Mouse (Mus musculus) megakaryocyte-erythroid progenitor cell, adult 5-6 weeks (primary cell): Measurements from ENCODE around the gene Zfp11. TPM values are rescaled to one million over a fixed set of nuclear protein-coding genes. Genes with fewer than 3 reads are reported as not detected.
A peak's percentile ranks its signal among the peaks of the same experiment; 100 is the strongest.
"Not testable (repeated sequence)": the region's sequence is repeated elsewhere in the genome, so short reads cannot be mapped to it uniquely, and the experiment has no call there.

Experiments
- ATAC-seq: replicated peaks from 2 replicates; pipeline ENCODE4 v1.8.0; 2016; ENCODE audit warnings: mild to moderate bottlenecking, inconsistent platforms; ENCODE audit not compliant: severe bottlenecking, poor library complexity, low FRiP score, low TSS enrichment
- total RNA-seq, 2 experiments: library from RNA; stranded (forward) in 1 of 2; stranded (reverse) in 1 of 2; fragments of 200-1000, 215-1000 nt in 1 of 2; fragments of >200 nt in 1 of 2; fragmentation: Nextera tagmentation in 1 of 2; gene quantifications; 2 replicates each; pipeline ENCODE4 v1.2.3; 2014 to 2017

Zfp11 gene
- total RNA-seq, 2 experiments from 2014 or later, result 2.6 to 6.2 TPM

DNA sequence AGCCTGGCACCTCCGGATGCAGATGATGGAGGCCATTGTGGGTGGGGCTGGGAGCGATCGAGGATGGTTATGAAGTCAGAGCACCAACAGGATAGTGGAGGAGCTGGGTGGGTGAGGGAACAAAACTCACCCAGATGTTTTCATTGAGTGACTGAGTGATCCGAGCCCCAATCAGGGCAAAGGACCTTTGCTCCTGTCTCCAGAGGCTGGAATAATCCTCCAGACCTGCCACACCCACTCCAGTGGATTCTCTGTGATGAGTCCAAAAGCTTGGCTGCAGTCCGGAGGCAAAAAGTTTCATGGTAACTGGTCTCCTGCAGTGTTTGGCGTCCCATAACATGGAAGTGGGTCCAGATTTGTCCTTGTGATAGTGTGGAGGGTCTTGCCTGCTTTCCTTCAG lies 43.8 kb downstream of the Zfp11 start:
- ATAC-seq, result no peak

DNA sequence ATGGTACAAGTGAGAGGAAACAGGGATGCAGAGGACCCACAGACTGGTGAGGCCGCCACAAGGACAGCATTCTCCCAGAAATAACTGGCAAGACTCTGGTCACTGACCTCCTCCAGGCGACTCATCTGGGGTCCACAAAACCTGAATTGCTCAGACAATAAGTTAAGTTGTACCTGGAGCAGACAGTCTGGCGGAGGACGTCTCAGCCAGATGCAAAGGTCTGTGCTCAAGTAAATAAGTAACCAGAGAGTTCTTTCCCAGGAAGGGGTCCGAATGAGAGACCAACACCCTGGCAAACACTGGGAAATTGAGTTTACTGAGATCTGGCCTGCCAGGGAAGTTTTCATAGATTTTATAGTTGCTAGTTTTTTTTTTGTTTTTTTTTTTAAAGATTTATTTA lies 48.5 kb downstream of the Zfp11 start:
- no peak for ATAC-seq

DNA sequence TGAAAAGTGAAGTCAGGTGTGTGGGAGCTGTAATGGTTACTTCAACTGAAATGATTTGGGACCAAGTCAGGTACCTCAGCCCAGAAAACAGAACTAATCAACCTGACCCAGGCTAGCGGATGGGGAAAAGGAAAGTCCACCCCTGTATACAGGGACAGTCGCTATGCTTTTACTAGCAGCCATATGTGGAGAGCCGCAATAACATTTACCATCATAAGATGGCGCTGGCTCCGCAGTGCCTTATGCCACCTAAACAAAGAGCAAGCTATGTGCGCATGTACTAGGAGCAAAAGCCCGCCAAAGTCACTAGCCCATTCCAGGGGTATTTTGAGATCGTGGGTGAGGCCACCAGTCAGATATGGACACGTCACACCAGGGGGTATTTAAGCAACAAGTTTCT lies 49.3 kb downstream of the Zfp11 start:
- not testable (repeated sequence) for ATAC-seq

DNA sequence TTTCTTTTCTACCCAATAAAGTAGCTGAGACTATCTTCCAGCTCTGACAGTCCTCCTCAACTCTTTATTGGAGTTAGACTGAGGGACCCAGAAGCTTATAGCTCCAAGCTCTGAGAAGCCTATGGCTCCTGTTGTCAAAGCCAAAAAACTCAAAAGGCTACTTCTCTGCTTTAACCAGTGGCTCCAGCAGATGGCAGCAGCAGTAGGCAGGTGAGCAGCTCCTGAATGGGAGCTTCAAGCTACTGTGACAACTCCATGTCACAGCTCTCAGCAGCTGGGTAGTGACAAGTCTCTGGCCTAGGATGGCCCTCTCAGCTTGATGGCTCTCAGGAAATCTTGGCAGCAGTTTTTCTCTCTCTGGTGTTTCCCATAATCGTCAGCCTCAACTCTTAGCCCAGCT lies 58.8 kb downstream of the Zfp11 start:
- ATAC-seq, result peak; percentile 82

DNA sequence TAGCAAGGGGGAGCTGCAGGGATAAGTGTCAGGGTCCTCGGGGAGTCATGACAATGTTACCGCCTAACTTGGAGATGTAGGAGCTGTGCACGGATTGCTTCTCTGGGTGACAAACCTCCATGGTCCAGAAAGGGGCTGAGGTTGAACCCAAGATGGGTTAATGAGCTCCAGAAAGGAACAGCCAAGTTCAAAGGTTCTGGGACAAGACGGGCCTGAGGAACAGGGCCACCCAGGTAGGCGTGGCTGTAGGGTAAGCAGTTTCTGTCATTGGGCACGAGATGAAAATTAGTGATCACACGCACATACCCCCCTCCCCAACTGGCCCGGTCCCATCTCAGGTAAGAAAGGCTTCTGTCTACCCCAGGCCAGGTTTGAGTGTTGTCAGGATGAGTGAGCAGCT lies 62.4 kb downstream of the Zfp11 start:
- ATAC-seq, result no peak

Other genes starting within 250 kb of the Zfp11 start
- gene Sfswap, start 168.9 kb downstream of the Zfp11 start, total RNA-seq (2014; fragmentation: Nextera tagmentation), result 86.2 and 135 TPM in 2 replicates
- gene Sfswap, start 168.9 kb downstream of the Zfp11 start, total RNA-seq (2017), result 62.5 and 64.0 TPM in 2 replicates
- gene Mmp17, start 85.9 kb downstream of the Zfp11 start, total RNA-seq (2014; fragmentation: Nextera tagmentation), result 0.40 TPM in 1 of 2 replicates, not detected in the other
- not detected in 2 replicates for gene Mmp17, start 85.9 kb downstream of the Zfp11 start, total RNA-seq (2017)
- not detected in 2 replicates for gene Sept14, start 38.4 kb upstream of the Zfp11 start, total RNA-seq (2014; fragmentation: Nextera tagmentation)
- not detected in 2 replicates for gene Sept14, start 38.4 kb upstream of the Zfp11 start, total RNA-seq (2017)
- gene Mrps17, start 45.4 kb upstream of the Zfp11 start, total RNA-seq (2014; fragmentation: Nextera tagmentation), result 125 and 167 TPM in 2 replicates
- 82.0 and 92.6 TPM in 2 replicates for gene Mrps17, start 45.4 kb upstream of the Zfp11 start, total RNA-seq (2017)
- 32.1 and 32.8 TPM in 2 replicates for gene Nipsnap2, start 55.0 kb upstream of the Zfp11 start, total RNA-seq (2014; fragmentation: Nextera tagmentation)
- gene Nipsnap2, start 55.0 kb upstream of the Zfp11 start, total RNA-seq (2017), result 23.8 and 41.1 TPM in 2 replicates
- gene Psph, start 117.3 kb upstream of the Zfp11 start, total RNA-seq (2014; fragmentation: Nextera tagmentation), result 17.2 and 22.8 TPM in 2 replicates
- gene Psph, start 117.3 kb upstream of the Zfp11 start, total RNA-seq (2017), result 20.6 and 21.1 TPM in 2 replicates
- 23.2 and 26.7 TPM in 2 replicates for gene Sumf2, start 176.9 kb upstream of the Zfp11 start, total RNA-seq (2014; fragmentation: Nextera tagmentation)
- 36.6 and 39.8 TPM in 2 replicates for gene Sumf2, start 176.9 kb upstream of the Zfp11 start, total RNA-seq (2017)
- 465 and 490 TPM in 2 replicates for gene Chchd2, start 217.4 kb upstream of the Zfp11 start, total RNA-seq (2014; fragmentation: Nextera tagmentation)
- gene Chchd2, start 217.4 kb upstream of the Zfp11 start, total RNA-seq (2017), result 208 and 245 TPM in 2 replicates
- 0.98 and 2.6 TPM in 2 replicates for gene Zbed5, start 225.6 kb upstream of the Zfp11 start, total RNA-seq (2014; fragmentation: Nextera tagmentation)
- gene Zbed5, start 225.6 kb upstream of the Zfp11 start, total RNA-seq (2017), result 2.1 and 4.7 TPM in 2 replicates
- gene Phkg1, start 228.4 kb upstream of the Zfp11 start, total RNA-seq (2014; fragmentation: Nextera tagmentation), result 0.33 and 0.45 TPM in 2 replicates
- 1.4 TPM in 2 replicates for gene Phkg1, start 228.4 kb upstream of the Zfp11 start, total RNA-seq (2017)
- 2.7 and 15.3 TPM in 2 replicates for gene Nupr1l, start 238.4 kb upstream of the Zfp11 start, total RNA-seq (2014; fragmentation: Nextera tagmentation)
- 0.75 and 1.1 TPM in 2 replicates for gene Nupr1l, start 238.4 kb upstream of the Zfp11 start, total RNA-seq (2017)